Mouse (Mus musculus) neural tube, embryonic 12.5 days (tissue): ENCODE measurements around the gene Slc5a6. TPM values are rescaled to one million over a fixed set of nuclear protein-coding genes. Genes with fewer than 3 reads are reported as not detected.

Source experiments
- ATAC-seq: fragments of 200-750 bp; cut with Nextera tagmentation; 2 replicates; pipeline ENCODE4 v1.8.0; 2017; ENCODE audit warnings: low read depth, mild to moderate bottlenecking, moderate TSS enrichment, moderate library complexity; ENCODE audit not compliant: low FRiP score
- H3K27ac ChIP-seq: fragments of 300-500 bp; sonication (generic); 2 replicates; pipeline ENCODE4 v1.5.1; 2016
- H3K27me3 ChIP-seq: fragments of 300-500 bp; sonication (generic); replicated peaks from 2 replicates; pipeline ENCODE4 v1.6.1; 2016; ENCODE audit warnings: mild to moderate bottlenecking
- H3K36me3 ChIP-seq: fragments of 300-500 bp; sonication (generic); 2 replicates; pipeline ENCODE4 v1.6.1; 2016; ENCODE audit warnings: mild to moderate bottlenecking
- H3K4me1 ChIP-seq: fragments of 300-500 bp; sonication (generic); 2 replicates; pipeline ENCODE4 v1.6.1; 2016
- H3K4me2 ChIP-seq: fragments of 300-500 bp; sonication (generic); replicated peaks from 2 replicates; pipeline ENCODE4 v1.6.1; 2016; ENCODE audit warnings: mild to moderate bottlenecking
- H3K4me3 ChIP-seq: fragments of 300-500 bp; sonication (generic); 2 replicates; pipeline ENCODE4 v1.5.1; 2016
- H3K9ac ChIP-seq: fragments of 300-500 bp; sonication (generic); 2 replicates; pipeline ENCODE4 v1.6.1; 2016; ENCODE audit warnings: mild to moderate bottlenecking
- H3K9me3 ChIP-seq: fragments of 300-500 bp; sonication (generic); 2 replicates; pipeline ENCODE4 v1.6.1; 2016; ENCODE audit warnings: mild to moderate bottlenecking
- WGBS: fragments of 180-500 bp; shearing (Covaris S2); methylation state at CpG from one replicate; pipeline ENCODE4 v1.1.7; 2016; 5-methylcytosine and 5-hydroxymethylcytosine counted together
- polyA plus RNA-seq: library from polyadenylated mRNA; unstranded; fragments of >200 nt; fragmentation: Nextera tagmentation; extraction: Ambion mirVana; gene quantifications from 2 replicates; pipeline ENCODE4 v1.2.1, GENCODE M21; 2016

The Slc5a6 gene
- polyA plus RNA-seq, 1 experiment from 2014 or later, result 11.0 TPM

GRCm38 (mm10) chr5:31082935-31083625, 34.4 kb upstream of the Slc5a6 start:
- Histone ChIP-seq H3K4me3 (no peak overlapping the region), H3K9me3 (no peaks in the 10 kb centered on the region), H3K4me1 (peaks cover 17% of the 10 kb centered on the region), H3K27me3 (peaks cover 11% of the 10 kb centered on the region; the same call in 1 of the 2 replicates), H3K9ac (0 out of 2 replicates have a peak overlapping the region, but pooled peaks have one; percentile 26), H3K36me3 (peaks cover 12% of the 10 kb centered on the region), H3K4me2 (0 out of 2 replicates have a peak overlapping the region, but pooled peaks have one; percentile 22), H3K27ac (peak overlapping the region; percentile 50)
- 49% methylated on average over 12 of the region's 12 CpGs for WGBS
- ATAC-seq, result no peak

GRCm38 (mm10) chr5:31082355-31082754, 33.6 kb upstream of the Slc5a6 start:
- Histone ChIP-seq H3K9ac (no peak overlapping the region), H3K4me3 (no peak overlapping the region), H3K27me3 (0 out of 2 replicates have a peak, but pooled peaks cover 7% of the 10 kb centered on the region), H3K4me2 (no peak overlapping the region), H3K36me3 (peaks cover 19% of the 10 kb centered on the region), H3K4me1 (peaks cover 17% of the 10 kb centered on the region), H3K9me3 (no peaks in the 10 kb centered on the region), H3K27ac (no peak overlapping the region; the same call in 1 of the 2 replicates)
- ATAC-seq, result 0 out of 2 replicates have a peak, but pooled peaks have one; percentile 23
- 14% methylated on average over 5 of the region's 5 CpGs for WGBS

- Histone ChIP-seq H3K4me2 (no peak overlapping the region), H3K9ac (no peak overlapping the region), H3K27me3 (0 out of 2 replicates have a peak, but pooled peaks cover 7% of the 10 kb centered on the region), H3K4me3 (no peak overlapping the region), H3K4me1 (peaks cover 17% of the 10 kb centered on the region), H3K9me3 (no peaks in the 10 kb centered on the region), H3K27ac (no peak overlapping the region), H3K36me3 (peaks cover 28% of the 10 kb centered on the region)
- no peak for ATAC-seq
- 70% methylated on average over 3 of the region's 3 CpGs for WGBS
These were observed 32.7 kb upstream of the Slc5a6 start for GRCm38 (mm10) chr5:31081386-31081785.

DNA sequence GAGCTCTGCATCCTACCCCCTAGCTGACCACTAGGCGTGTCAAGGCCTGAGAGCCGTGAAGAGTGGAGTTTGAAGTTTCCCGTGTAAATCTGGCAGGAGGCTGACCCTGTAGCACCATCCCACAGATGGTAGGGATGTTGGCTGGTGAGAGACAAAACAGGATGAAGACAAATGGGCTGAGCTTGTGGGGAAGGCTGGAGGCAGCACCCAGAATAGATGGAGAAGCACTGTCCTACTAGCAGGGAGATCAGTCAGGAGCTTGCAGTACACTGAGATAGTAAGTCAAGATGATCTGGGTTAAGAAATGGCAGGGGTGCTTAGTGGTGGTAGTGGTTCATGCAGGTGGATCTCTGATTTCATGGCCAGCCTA, 32.1 kb upstream of the Slc5a6 start:
- ATAC-seq, result no peak
- Histone ChIP-seq H3K4me1 (peaks cover 17% of the 10 kb centered on the region), H3K4me2 (no peak overlapping the region), H3K4me3 (no peak overlapping the region), H3K27ac (no peak overlapping the region), H3K36me3 (peaks cover 35% of the 10 kb centered on the region), H3K9me3 (no peaks in the 10 kb centered on the region), H3K9ac (no peak overlapping the region), H3K27me3 (0 out of 2 replicates have a peak, but pooled peaks cover 2% of the 10 kb centered on the region)
- WGBS, result 64% methylated on average over 3 of the region's 3 CpGs

DNA sequence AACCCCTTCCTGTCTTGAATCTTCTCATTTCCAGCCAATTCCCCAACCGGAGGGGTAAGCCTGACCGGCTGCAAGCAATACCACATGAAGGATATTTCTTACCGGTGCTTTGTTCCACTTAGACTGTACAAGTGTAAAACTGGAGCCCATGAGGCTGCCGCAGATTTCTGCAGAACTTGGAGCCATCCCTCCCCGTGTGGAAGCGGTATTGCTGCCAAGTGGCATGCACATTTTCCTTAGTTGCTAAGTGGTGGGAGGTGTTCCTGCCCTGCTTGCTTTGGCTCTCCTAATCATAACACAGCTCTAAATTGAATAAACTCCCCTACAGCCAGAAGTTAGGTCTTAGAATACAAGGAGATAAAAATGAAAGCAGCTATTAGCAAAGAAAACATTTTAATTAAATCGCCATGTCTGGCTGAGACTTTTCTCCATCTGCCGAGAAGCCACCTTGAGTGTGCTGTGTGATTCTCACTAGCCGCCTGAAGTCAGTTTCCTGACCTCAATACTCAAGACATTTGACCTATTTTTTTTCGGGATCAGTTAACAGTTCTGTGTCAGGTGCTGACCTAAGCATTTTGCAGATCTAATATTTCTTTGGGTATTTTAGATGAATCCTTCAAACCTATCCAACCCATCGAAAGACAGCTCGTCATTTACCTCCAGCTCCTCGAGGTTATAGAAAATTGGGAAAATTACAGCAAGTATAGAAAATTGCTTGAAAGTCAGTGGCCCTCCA, 31.5 kb upstream of the Slc5a6 start:
- Histone ChIP-seq H3K27me3 (no peaks in the 10 kb centered on the region), H3K4me2 (no peak overlapping the region), H3K27ac (no peak overlapping the region), H3K4me1 (peaks cover 17% of the 10 kb centered on the region), H3K4me3 (no peak overlapping the region), H3K36me3 (peaks cover 40% of the 10 kb centered on the region), H3K9ac (no peak overlapping the region), H3K9me3 (no peaks in the 10 kb centered on the region)
- ATAC-seq, result no peak
- WGBS, result 90% methylated on average over 13 of the region's 13 CpGs

DNA sequence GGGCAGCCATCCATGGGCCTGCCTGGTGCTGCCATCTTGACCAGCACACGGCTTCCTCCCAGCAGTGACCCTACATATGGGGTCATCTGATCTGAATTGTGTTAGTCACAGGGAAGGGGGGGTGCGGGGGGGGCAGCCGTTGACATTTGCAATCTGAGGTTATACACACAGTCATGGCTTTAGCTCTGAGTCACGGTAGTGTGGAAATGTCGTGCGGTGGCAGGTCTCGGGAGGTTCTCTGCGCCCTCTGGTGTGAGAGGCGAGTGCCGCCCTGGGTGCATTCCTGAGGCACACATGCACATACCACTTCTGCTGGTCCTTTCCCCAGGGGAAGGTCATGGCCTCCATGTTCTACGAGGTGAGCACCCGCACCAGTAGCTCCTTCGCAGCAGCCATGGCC, 27.6 kb upstream of the Slc5a6 start:
- H3K9ac ChIP-seq, result 0 out of 2 replicates have a peak overlapping the region, but pooled peaks have one; percentile 8
- H3K4me3 ChIP-seq, result no peak overlapping the region
- ATAC-seq, result no peak
- no peaks in the 10 kb centered on the region for H3K9me3 ChIP-seq
- H3K27ac ChIP-seq, result no peak overlapping the region
- H3K4me2 ChIP-seq, result no peak overlapping the region
- no peaks in the 10 kb centered on the region for H3K4me1 ChIP-seq
- H3K27me3 ChIP-seq, result no peaks in the 10 kb centered on the region
- WGBS, result 93% methylated on average over 13 of the region's 13 CpGs
- H3K36me3 ChIP-seq, result peaks cover 78% of the 10 kb centered on the region

- H3K4me2 ChIP-seq, result no peak overlapping the region
- H3K36me3 ChIP-seq, result peaks cover 99% of the 10 kb centered on the region
- H3K27me3 ChIP-seq, result no peaks in the 10 kb centered on the region
- no peak for ATAC-seq
- no peaks in the 10 kb centered on the region for H3K4me1 ChIP-seq
- no peak overlapping the region for H3K9ac ChIP-seq
- H3K27ac ChIP-seq, result no peak overlapping the region
- 95% methylated on average over 12 of the region's 12 CpGs for WGBS
- no peak overlapping the region for H3K4me3 ChIP-seq
- H3K9me3 ChIP-seq, result no peaks in the 10 kb centered on the region
These were observed 24.5 kb upstream of the Slc5a6 start for GRCm38 (mm10) chr5:31073176-31073575.

DNA sequence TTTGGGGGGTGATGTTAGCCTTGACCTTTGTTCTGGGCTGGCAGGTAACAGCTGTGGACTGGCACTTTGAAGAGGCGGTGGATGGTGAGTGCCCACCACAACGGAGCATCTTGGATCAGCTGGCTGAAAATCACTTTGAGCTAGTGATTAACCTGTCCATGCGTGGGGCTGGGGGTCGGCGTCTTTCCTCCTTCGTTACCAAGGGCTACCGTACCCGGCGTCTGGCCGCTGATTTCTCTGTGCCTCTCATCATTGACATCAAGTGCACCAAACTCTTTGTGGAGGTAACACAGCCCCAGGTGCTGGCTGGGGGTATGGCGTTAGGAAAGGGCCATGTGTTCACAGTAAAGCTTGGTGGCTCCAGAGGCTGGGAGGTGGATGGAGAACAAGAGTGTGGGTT, 23.1 kb upstream of the Slc5a6 start:
- WGBS, result 94% methylated on average over 11 of the region's 11 CpGs
- ATAC-seq, result no peak
- Histone ChIP-seq H3K4me2 (no peak overlapping the region), H3K4me1 (no peaks in the 10 kb centered on the region), H3K9ac (no peak overlapping the region), H3K9me3 (no peaks in the 10 kb centered on the region), H3K36me3 (peaks cover 99% of the 10 kb centered on the region), H3K27me3 (no peaks in the 10 kb centered on the region), H3K4me3 (no peak overlapping the region), H3K27ac (no peak overlapping the region)

DNA sequence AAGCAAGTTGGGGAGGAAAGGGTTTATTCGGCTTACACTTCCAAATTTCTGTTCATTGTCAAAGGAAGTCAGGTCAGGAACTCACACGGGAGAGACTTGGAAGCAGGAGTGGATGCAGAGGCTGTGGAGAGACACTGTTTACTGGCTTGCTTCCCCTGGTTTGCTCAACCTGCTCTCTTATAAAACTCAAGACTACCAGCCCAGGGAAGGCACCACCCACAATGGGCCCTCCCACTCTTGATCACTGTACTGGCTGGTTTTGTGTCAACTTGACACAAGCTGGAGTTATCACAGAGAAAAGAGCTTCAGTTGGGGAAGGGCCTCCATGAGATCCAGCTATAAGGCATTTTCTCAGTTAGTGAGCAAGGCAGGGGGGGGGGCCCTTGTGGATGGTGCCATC, 22.3 kb upstream of the Slc5a6 start:
- Histone ChIP-seq H3K27me3 (no peaks in the 10 kb centered on the region), H3K9me3 (no peaks in the 10 kb centered on the region), H3K4me1 (no peaks in the 10 kb centered on the region), H3K36me3 (peaks cover 99% of the 10 kb centered on the region), H3K4me2 (no peak overlapping the region), H3K4me3 (no peak overlapping the region), H3K9ac (no peak overlapping the region), H3K27ac (no peak overlapping the region)
- 90% methylated on average over 2 of the region's 2 CpGs for WGBS
- ATAC-seq, result no peak

DNA sequence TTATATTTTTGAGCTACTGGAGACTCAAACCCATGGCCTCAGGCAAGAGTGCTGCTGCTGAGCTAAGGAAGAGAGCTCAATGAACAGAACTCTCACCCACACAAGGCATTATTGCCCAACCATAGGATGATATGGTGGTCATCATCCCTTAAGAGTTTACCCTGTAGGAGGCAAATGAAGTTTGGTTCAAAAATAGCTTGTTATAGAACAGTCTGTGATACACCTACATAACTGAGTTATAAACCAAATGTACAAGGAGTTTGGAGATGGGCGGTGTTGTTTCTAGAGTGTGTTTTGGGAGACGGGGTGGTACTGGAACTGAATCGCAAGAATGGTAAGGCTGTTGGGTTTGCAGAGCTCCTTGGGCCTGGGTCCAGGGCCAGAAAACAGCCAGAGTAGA, 21.1 kb upstream of the Slc5a6 start:
- WGBS, result 100% methylated on average over 3 of the region's 3 CpGs
- no peaks in the 10 kb centered on the region for H3K9me3 ChIP-seq
- no peak overlapping the region for H3K27ac ChIP-seq
- no peaks in the 10 kb centered on the region for H3K27me3 ChIP-seq
- peaks cover 93% of the 10 kb centered on the region for H3K36me3 ChIP-seq
- no peak overlapping the region for H3K9ac ChIP-seq
- no peaks in the 10 kb centered on the region for H3K4me1 ChIP-seq
- no peak for ATAC-seq
- H3K4me3 ChIP-seq, result no peak overlapping the region
- no peak overlapping the region for H3K4me2 ChIP-seq

- Histone ChIP-seq H3K4me3 (peak overlapping the region; percentile 61), H3K27ac (no peak overlapping the region), H3K4me1 (peaks cover 15% of the 10 kb centered on the region), H3K9ac (peak overlapping the region; percentile 73), H3K36me3 (peaks cover 28% of the 10 kb centered on the region), H3K27me3 (no peaks in the 10 kb centered on the region), H3K4me2 (peak overlapping the region; percentile 94), H3K9me3 (no peaks in the 10 kb centered on the region)
- peak; percentile 43 for ATAC-seq
- WGBS, result 16% methylated on average over 19 of the region's 19 CpGs
These were observed 6.8 kb upstream of the Slc5a6 start for GRCm38 (mm10) chr5:31055216-31056140.
